Mouse (Mus musculus) pancreas, adult 10 weeks (tissue): ENCODE data around the gene Dnaja3. TPM values are rescaled to one million over a fixed set of nuclear protein-coding genes. Genes with fewer than 3 reads are reported as not detected.

Source experiments
- polyA plus RNA-seq: library from polyadenylated mRNA; stranded (reverse); fragments of 350-450 nt; fragmentation: Illumina TruSeq; extraction: RNeasy Lipid Tissue Mini Kit (QIAGEN cat#74804); gene quantifications from one replicate; pipeline ENCODE4 v1.2.3, GENCODE M21; 2015; ENCODE audit warnings: low read depth, low replicate concordance; ENCODE audit not compliant: insufficient read depth

The Dnaja3 gene
- polyA plus RNA-seq: 9.1 TPM

GRCm38 (mm10) chr16:4639831-4640237 is at the start of gene Dnaja3, which contains the start of gene Vasn:
Gene Dnaja3, plus strand, starts transcription at chr16:4639989.
Gene Vasn, plus strand, starts transcription at chr16:4639941.

DNA sequence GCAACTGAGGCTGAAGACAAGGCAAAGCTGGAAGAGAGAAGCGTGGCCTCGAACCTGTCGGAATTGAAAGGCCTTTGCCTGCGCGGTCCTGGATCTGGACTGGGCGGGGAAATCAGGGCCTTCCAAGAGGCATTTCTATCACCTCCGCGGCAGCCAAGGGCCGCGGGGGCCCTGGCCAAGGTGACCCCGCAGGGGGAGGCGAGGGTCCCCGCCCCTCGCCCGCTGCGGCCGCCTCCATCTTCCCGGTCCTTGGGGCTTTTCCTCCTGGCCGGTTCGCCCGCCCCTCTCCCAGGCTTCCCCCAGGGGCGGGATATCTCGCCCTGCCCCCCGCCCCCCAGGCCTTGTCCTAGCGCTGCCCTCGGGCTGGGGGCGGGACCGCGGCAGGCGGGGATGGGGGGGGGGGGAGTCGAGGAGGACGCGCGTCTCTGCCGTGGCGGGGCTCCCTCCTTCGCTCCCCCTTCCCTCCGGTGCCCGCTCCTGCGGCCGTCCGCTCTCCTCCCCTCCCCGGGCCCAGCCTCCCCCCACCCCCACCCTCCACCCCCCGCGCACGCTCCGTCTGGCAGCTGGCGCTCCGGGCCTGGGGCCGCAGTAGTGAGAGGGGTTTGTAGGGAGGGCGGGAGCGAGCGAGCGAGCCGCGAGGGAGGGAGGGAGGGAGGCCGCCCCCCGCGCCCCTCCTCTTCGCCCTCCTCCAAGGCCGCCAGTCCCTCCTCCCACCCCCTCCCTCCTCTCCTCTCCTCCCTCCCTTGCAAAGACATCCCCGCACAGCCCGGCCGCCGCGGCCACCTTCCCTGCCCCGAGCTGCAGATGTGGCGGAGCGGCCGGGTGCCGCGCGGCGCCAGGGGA is 45.6 kb upstream of the Dnaja3 start, which contains the start of gene Glis2:
Glis2 (plus strand) TSS at position 743 of the 843 bp plus-strand sequence.

DNA sequence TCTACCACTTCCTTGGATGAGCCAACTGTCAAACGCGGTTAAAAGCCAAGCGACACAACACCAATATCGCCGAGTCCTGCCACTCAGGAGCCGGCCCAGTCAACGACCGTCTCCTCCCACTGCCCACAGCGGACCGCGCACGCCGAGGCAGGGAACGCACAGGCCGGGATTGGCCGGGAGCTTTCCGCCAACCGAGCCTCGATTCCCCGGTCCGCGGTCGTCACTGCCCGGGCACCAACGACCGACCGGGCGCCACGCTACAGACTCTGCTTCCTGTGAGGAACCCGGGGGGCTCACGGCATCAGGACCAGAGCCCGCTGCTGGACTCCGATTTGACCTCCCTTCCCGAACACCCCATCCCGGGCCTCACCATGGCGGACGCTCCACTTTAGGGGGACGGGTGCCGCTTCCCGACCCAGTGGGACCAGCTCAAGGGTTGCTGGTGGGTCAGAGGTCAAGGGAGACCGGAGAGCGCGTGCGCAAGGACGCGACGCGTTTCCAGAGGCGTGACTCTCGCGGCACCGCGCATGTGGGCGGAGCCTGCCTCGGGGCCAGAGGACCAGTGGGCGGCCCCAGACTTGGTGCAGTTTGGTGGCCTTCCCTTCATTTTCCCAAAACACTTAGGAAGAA is 15.2 kb upstream of the Dnaja3 start, which contains the start of gene Pam16:
Pam16 (minus strand) TSS at position 508 of the 630 bp plus-strand sequence.

DNA sequence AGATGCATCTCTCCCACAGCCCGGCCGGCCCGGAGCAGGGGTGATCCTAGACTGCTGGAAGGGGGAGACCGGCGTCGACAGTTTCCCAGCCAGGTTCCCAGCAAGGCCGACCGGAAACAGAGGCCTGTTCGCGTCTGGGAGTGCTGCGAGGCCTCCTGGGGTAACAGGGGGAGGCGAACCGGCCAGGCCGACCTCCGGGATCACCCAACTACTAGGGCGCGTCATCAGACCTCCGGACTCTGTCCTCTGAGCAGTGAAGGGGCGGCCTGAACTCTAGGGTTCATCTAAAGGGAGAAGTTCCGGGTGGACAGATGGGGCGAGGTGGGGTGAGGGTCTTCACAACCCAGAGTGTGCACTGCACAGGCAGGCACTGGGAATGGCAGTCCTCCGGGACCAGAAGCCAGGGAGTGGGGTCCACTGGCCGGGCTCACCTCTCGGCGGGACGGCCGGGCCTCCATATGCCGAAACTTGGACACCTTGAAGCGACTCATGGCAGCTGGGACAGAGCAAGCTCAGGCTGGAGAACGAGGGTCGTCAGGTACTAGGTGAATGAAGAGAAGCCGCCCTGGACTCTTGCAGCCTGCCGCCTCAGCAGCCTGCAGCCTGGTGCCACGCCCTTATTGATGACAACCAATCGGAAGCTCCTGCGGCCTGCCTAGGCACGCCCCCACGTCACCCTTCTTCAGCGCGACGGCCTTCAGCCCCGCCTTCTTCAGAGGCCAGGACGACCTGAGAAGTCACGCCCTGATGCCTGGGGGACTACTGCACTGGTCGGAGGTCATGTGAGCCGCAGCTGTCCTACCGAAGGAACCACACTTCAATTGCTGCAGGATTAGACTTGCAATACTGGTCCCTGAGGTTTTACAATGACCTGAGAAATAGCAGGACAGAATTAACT is 39.6 kb downstream of the Dnaja3 start, which contains the start of gene Coro7:
Coro7 (minus strand) TSS at position 657 of the 898 bp plus-strand sequence.

DNA sequence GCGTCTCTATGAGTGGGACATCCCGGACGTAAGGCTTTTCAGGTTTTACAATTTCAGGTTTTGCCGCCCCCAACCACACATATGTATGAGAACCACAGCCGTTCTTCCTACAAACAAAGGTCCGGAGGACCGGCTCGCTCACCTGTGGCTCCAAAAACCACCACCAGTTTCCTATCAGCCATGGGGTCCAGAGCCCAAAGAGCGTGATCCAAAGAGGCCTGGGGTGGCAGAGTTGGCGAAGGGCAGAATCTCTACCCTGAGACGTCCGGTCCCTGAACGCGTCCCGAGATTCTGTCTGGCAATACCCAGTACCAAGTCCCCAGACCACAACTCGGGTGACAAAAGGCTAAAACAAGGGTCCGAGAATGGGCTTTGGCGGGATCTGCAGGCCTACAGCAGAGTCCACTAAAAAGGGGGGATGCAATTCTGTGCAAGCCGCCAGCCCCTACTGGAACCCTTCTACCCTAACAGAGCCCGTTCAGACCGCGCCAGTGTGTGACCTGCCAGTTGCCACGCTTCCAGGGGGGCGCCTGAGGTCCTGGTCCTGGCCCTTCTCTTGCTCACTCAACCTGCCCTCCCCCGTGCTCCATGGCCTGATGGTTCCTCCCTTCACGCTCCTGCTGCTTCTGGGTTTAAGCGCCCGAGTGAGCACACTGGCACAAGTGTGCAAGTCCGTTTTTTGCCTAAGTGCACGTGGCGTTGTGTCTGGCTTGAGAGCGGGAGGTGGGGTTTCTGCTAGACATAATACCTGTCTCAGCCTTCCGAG is 79.1 kb downstream of the Dnaja3 start, which contains the start of gene Nmral1:
Nmral1 (minus strand) TSS at position 604 of the 766 bp plus-strand sequence.

GRCm38 (mm10) chr16:4725780-4726527 is 86.2 kb downstream of the Dnaja3 start, which contains the start of gene Hmox2:
Gene Hmox2, plus strand, starts transcription at chr16:4726361.

Other genes with a start within 250 kb of the Dnaja3 start
- gene Adcy9, start 219.5 kb upstream of the Dnaja3 start, polyA plus RNA-seq: 3.0 TPM
- not detected for gene Srl, start 98.2 kb upstream of the Dnaja3 start, polyA plus RNA-seq
- 1.6 TPM for gene Tfap4, start 80.1 kb upstream of the Dnaja3 start, polyA plus RNA-seq
- gene Glis2, start 45.3 kb upstream of the Dnaja3 start, polyA plus RNA-seq: 8.2 TPM
- 20.7 TPM for gene Pam16, start 15.0 kb upstream of the Dnaja3 start, polyA plus RNA-seq
- 8.0 TPM for gene Vasn, start within 50 bp of the Dnaja3 start, polyA plus RNA-seq
- 10.4 TPM for gene Coro7, start 39.8 kb downstream of the Dnaja3 start, polyA plus RNA-seq
- gene Nmral1, start 79.4 kb downstream of the Dnaja3 start, polyA plus RNA-seq: 1.5 TPM
- 12.4 TPM for gene Hmox2, start 86.4 kb downstream of the Dnaja3 start, polyA plus RNA-seq
- 13.3 TPM for gene Cdip1, start 150.3 kb downstream of the Dnaja3 start, polyA plus RNA-seq
- not detected for gene 4930562C15Rik, start 195.4 kb downstream of the Dnaja3 start, polyA plus RNA-seq
- gene Ubald1, start 240.3 kb downstream of the Dnaja3 start, polyA plus RNA-seq: 19.3 TPM
- gene Mgrn1, start 246.3 kb downstream of the Dnaja3 start, polyA plus RNA-seq: 15.2 TPM